Mouse (Mus musculus): ENCODE data around the gene Ap2a2. TPM values are rescaled to one million over a fixed set of nuclear protein-coding genes. Genes with fewer than 3 reads are reported as not detected.

The Ap2a2 gene
- total and polyA plus RNA-seq, 2 experiments from 2014 or later, result 30.6 to 63.3 TPM

DNA sequence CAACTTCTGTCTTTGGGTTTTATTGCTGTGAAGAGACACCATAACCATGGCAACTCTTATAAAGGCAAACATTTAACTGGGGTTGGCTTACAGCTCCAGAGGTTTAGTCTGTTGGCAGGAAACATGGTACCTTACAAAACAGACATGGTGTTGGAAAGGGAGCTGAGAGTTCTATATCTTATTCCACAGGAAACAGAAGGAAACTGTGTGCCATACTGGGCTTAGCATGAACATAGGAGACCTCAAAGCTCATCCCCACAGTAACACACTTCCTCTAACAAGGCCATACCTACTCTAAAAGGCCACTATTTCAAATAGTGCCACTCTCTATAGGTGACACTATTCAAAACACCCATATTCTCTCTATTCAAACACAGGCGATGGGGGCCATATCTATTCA lies 16.5 kb downstream of the Ap2a2 start:
- H3K27ac ChIP-seq (ENCODE audit: low read depth), result no peak overlapping the region
- ATAC-seq (ENCODE audit: insufficient read depth, low read depth), result no peak
- H3K4me2 ChIP-seq (ENCODE audit: low read depth, low read length), result no peak overlapping the region
- H3K36me3 ChIP-seq (replicated peaks; ENCODE audit: control insufficient read depth, insufficient read depth, low read length), result no peaks in the 10 kb centered on the region
- no peak overlapping the region for H3K9ac ChIP-seq (replicated peaks; ENCODE audit: low read depth, low read length)
- H3K4me3 ChIP-seq (ENCODE audit: low read depth, low read length), result no peak overlapping the region
- H3K9me3 ChIP-seq (replicated peaks; ENCODE audit: control insufficient read depth, low read length), result no peaks in the 10 kb centered on the region
- H3K27me3 ChIP-seq (ENCODE audit: control insufficient read depth, insufficient read depth, low read length), result no peaks in the 10 kb centered on the region
- WGBS, result 97% methylated on average over 1 of the region's 1 CpGs
- TF ChIP-seq EP300 (IDR thresholded peaks at IDR 0.05; ENCODE audit: low read depth) (no peak), CTCF (IDR thresholded peaks at IDR 0.05; ENCODE audit: low read depth) (no peak)
- H3K4me1 ChIP-seq (ENCODE audit: control insufficient read depth, insufficient read depth), result no peaks in the 10 kb centered on the region
- no peak for DNase-seq (ENCODE audit: low spot score)

DNA sequence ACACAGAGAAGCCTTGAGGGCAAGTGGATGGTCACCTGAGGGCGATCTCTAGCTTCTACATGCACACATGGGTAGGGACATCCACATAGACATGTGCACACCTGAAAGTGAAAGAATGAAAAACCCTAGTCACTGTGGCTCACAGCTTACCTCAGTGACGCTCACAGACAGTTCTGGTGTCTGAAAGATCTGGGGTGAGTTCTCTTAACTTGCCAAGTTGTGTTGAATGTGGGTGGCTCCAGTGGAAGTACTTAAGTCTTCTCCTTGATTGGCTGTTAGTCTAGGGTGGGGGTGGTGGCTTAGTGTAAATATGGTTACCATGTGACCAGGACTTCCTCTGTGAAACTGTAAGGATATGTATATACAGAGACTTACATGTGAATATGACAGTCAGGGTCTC lies 17.0 kb downstream of the Ap2a2 start:
- no peaks in the 10 kb centered on the region for H3K27me3 ChIP-seq (ENCODE audit: control insufficient read depth, insufficient read depth, low read length)
- H3K9me3 ChIP-seq (replicated peaks; ENCODE audit: control insufficient read depth, low read length), result no peaks in the 10 kb centered on the region
- H3K4me3 ChIP-seq (ENCODE audit: low read depth, low read length), result no peak overlapping the region
- DNase-seq (ENCODE audit: low spot score) (no peak), ATAC-seq (ENCODE audit: insufficient read depth, low read depth) (no peak)
- H3K36me3 ChIP-seq (replicated peaks; ENCODE audit: control insufficient read depth, insufficient read depth, low read length), result no peaks in the 10 kb centered on the region
- TF ChIP-seq EP300 (IDR thresholded peaks at IDR 0.05; ENCODE audit: low read depth) (no peak), CTCF (IDR thresholded peaks at IDR 0.05; ENCODE audit: low read depth) (no peak)
- no peak overlapping the region for H3K27ac ChIP-seq (ENCODE audit: low read depth)
- H3K4me1 ChIP-seq (ENCODE audit: control insufficient read depth, insufficient read depth), result no peaks in the 10 kb centered on the region
- no peak overlapping the region for H3K9ac ChIP-seq (replicated peaks; ENCODE audit: low read depth, low read length)
- H3K4me2 ChIP-seq (ENCODE audit: low read depth, low read length), result no peak overlapping the region
- 94% methylated on average over 2 of the region's 2 CpGs for WGBS

DNA sequence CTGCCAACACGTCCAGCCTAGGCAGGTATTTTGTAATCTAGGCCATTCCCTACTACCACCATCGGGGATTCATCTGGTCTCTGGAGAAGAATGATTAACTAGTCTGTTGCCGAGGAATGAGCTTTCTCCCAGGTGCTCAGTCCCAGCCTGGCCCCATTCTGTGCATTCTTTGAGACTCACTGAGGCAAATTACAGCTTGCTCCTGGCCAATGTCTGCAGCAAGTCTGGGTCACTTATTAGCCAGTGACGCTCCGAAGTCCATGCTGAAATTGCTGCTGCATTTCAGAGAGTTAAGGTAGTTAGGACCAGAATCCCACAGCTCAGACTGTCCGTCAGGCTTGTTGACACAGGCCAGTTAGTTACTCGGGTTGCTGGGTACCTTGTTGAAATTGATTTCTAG lies 19.4 kb downstream of the Ap2a2 start:
- no peak overlapping the region for H3K27ac ChIP-seq (ENCODE audit: low read depth)
- DNase-seq (ENCODE audit: low spot score), result no peak
- H3K4me1 ChIP-seq (ENCODE audit: control insufficient read depth, insufficient read depth), result no peaks in the 10 kb centered on the region
- no peak overlapping the region for H3K4me3 ChIP-seq (ENCODE audit: low read depth, low read length)
- H3K9ac ChIP-seq (replicated peaks; ENCODE audit: low read depth, low read length), result no peak overlapping the region
- no peak for ATAC-seq (ENCODE audit: insufficient read depth, low read depth)
- TF ChIP-seq EP300 (IDR thresholded peaks at IDR 0.05; ENCODE audit: low read depth), result no peak
- TF ChIP-seq CTCF (IDR thresholded peaks at IDR 0.05; ENCODE audit: low read depth), result no peak
- H3K36me3 ChIP-seq (replicated peaks; ENCODE audit: control insufficient read depth, insufficient read depth, low read length), result no peaks in the 10 kb centered on the region
- H3K4me2 ChIP-seq (ENCODE audit: low read depth, low read length), result no peak overlapping the region
- WGBS, result 72% methylated on average over 7 of the region's 7 CpGs
- H3K27me3 ChIP-seq (ENCODE audit: control insufficient read depth, insufficient read depth, low read length), result no peaks in the 10 kb centered on the region
- H3K9me3 ChIP-seq (replicated peaks; ENCODE audit: control insufficient read depth, low read length), result no peaks in the 10 kb centered on the region

DNA sequence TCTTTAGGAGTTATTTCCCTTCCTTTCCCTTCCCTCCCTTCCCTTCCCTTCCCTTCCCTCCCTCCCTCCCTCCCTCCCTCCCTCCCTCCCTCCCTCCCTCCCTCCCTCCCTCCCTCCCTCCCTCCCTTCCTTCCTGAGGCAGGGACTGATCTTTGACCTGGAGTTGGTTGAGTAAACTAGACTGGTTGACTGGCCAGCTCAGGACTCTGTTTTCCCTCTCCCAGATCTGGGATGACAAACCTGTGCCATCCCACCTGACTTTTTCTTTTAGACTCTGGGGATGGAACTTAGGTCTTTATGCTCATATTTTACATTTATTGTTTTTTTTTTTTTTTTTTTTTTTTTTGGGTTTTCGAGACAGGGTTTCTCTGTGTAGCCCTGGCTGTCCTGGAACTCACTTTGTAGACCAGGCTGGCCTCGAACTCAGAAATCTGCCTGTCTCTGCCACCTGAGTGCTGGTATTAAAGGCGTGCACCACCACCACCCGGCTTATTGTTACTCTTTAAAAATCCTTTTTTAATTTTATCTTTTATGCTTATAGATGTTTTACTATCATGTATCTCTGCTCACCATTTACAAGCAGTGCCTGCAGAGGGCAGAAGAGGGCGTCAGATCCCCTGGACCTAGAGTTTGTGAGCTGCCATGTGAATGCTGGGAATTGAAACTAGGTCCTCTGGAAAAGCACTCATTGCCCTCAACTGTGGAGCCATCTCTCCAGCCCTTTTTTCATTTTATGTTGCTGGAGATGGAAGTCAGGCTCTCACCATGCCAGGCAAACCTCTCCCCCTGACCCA lies 22.3 kb downstream of the Ap2a2 start:
- no peak for TF ChIP-seq CTCF (IDR thresholded peaks at IDR 0.05; ENCODE audit: low read depth)
- TF ChIP-seq EP300 (IDR thresholded peaks at IDR 0.05; ENCODE audit: low read depth), result no peak
- Histone ChIP-seq H3K27ac (ENCODE audit: low read depth) (no peak overlapping the region), H3K36me3 (replicated peaks; ENCODE audit: control insufficient read depth, insufficient read depth, low read length) (peaks cover 10% of the 10 kb centered on the region; the same call in 1 of the 2 replicates), H3K9me3 (replicated peaks; ENCODE audit: control insufficient read depth, low read length) (no peaks in the 10 kb centered on the region), H3K4me2 (ENCODE audit: low read depth, low read length) (no peak overlapping the region), H3K27me3 (ENCODE audit: control insufficient read depth, insufficient read depth, low read length) (no peaks in the 10 kb centered on the region), H3K4me3 (ENCODE audit: low read depth, low read length) (no peak overlapping the region), H3K4me1 (ENCODE audit: control insufficient read depth, insufficient read depth) (no peaks in the 10 kb centered on the region), H3K9ac (replicated peaks; ENCODE audit: low read depth, low read length) (no peak overlapping the region)
- no peak for DNase-seq (ENCODE audit: low spot score)
- ATAC-seq (ENCODE audit: insufficient read depth, low read depth), result no peak
- WGBS, result 91% methylated on average over 4 of the region's 5 CpGs

DNA sequence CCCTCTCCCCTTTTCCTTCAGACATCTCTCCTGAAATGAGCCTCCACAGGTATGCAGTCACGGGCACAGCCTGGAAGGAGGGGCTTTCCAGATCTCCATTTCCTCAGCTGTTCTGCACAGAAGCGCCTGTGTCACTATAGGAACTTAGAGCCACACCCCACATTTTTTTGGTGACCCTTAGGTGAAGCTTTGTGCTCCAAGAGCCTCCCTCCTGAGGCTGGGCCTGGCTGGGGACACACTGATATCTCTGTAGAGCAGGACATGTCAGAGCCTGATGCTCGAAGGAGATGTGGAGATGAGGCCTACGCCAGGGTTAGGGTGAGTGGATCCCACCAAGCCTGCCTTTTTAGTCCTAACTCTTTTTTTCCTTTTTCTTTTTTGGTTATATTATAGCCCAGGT lies 23.3 kb downstream of the Ap2a2 start:
- Histone ChIP-seq H3K9ac (replicated peaks; ENCODE audit: low read depth, low read length) (no peak overlapping the region), H3K27ac (ENCODE audit: low read depth) (no peak overlapping the region), H3K4me3 (ENCODE audit: low read depth, low read length) (no peak overlapping the region), H3K4me1 (ENCODE audit: control insufficient read depth, insufficient read depth) (no peaks in the 10 kb centered on the region), H3K36me3 (replicated peaks; ENCODE audit: control insufficient read depth, insufficient read depth, low read length) (peaks cover 16% of the 10 kb centered on the region), H3K27me3 (ENCODE audit: control insufficient read depth, insufficient read depth, low read length) (no peaks in the 10 kb centered on the region), H3K9me3 (replicated peaks; ENCODE audit: control insufficient read depth, low read length) (no peaks in the 10 kb centered on the region), H3K4me2 (ENCODE audit: low read depth, low read length) (no peak overlapping the region)
- DNase-seq (ENCODE audit: low spot score), result no peak
- ATAC-seq (ENCODE audit: insufficient read depth, low read depth), result no peak
- TF ChIP-seq CTCF (IDR thresholded peaks at IDR 0.05; ENCODE audit: low read depth) (no peak), EP300 (IDR thresholded peaks at IDR 0.05; ENCODE audit: low read depth) (no peak)
- 66% methylated on average over 4 of the region's 4 CpGs for WGBS

DNA sequence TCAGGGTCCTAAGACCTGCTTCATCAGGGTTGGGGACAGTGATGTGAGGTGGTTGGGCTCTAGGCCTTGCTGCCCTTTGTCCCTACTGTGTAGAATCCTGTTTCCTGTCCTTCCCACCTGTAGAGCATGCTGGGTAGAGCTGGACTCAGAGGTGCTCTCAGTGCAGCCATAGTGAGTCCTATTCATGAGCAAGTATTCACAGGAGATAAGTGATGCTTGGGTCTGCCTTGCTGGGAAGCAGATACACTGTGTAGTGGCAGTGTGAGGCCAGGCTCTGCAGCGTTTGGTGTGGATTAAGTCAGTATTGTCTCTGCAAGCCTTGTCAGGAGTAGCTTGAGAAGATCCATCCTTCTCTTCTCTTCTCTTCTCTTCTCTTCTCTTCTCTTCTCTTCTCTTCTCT lies 23.9 kb downstream of the Ap2a2 start:
- DNase-seq (ENCODE audit: low spot score) (no peak), ATAC-seq (ENCODE audit: insufficient read depth, low read depth) (no peak)
- Histone ChIP-seq H3K4me3 (ENCODE audit: low read depth, low read length) (no peak overlapping the region), H3K36me3 (replicated peaks; ENCODE audit: control insufficient read depth, insufficient read depth, low read length) (peaks cover 22% of the 10 kb centered on the region), H3K4me1 (ENCODE audit: control insufficient read depth, insufficient read depth) (no peaks in the 10 kb centered on the region), H3K27ac (ENCODE audit: low read depth) (no peak overlapping the region), H3K9ac (replicated peaks; ENCODE audit: low read depth, low read length) (no peak overlapping the region), H3K27me3 (ENCODE audit: control insufficient read depth, insufficient read depth, low read length) (no peaks in the 10 kb centered on the region), H3K4me2 (ENCODE audit: low read depth, low read length) (no peak overlapping the region), H3K9me3 (replicated peaks; ENCODE audit: control insufficient read depth, low read length) (no peaks in the 10 kb centered on the region)
- TF ChIP-seq EP300 (IDR thresholded peaks at IDR 0.05; ENCODE audit: low read depth) (no peak), CTCF (IDR thresholded peaks at IDR 0.05; ENCODE audit: low read depth) (no peak)
- WGBS, result 71% methylated on average over 1 of the region's 1 CpGs

Measured in heart, postnatal 0 days (tissue).